Mouse (Mus musculus): ENCODE results near the gene Eif1ad.
"Not testable (repeated sequence)": the region's sequence is repeated elsewhere in the genome, so short reads cannot be mapped to it uniquely, and the experiment has no call there.

The Eif1ad gene

DNA sequence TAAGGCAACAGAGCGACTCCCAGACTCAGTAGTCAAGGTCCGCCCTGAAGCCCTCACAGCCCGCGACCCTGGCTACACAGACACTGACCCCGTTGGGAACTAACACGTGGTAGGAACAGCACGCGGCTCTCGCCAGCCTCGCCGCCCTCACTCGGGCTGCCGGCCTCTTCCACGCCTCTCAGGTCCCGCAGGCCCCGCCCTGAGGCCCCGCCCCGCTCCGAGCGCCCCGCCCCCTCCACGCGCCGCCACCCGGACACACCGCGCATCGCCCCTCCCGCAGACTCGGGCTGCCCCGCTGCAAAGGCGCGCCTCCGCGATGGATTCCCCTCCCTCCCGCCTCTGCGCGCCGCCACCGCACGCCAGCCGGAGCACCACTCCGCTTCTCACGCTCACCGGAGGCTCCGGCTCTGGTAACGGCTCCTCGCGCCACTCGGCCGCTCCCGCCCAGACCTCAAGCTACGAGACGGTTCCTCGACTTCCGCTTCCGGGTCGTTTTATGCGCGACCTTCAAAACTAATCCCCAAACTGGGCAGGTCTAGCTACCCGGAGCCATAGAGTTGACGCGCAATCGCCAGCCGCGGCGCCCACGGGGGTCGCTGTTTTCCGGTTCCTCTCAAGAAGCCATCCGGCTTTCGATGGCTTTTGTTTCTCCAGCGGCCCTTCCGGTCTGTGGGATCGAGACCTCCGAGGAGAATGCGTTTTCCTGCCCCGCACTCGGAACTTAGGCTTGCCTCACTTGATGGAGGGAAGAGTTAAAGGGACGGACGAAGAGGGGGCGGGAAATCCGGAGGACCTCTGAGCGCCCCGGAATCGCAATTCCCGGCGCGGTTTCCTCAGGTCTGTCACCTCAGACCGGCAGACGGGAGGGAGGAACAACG lies at the start of gene Eif1ad:
Eif1ad (plus strand) TSS at position 567 of the 878 bp plus-strand sequence.
- DNase-seq (ENCODE audit: low spot score in 2 of 2), result peak; percentile 97

DNA sequence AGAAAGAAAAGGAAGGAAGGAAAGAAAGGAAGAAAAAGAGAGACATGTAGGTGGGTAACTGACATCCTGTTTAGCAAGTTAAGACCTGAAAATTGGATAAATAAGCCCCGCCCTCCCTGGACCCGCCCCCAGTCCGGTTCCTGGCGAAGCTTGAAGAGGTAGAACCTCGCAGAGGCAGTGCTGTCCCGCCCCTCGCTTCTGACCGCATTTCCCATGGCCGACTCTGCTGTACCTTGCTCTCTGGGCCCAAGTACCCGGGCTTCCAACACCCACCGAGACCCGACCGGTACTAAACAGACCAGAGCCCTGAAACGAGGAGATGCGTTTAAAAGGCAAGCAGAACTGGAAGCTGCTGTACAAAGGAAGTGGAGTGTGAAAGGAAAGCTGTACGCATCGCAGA lies 42.7 kb upstream of the Eif1ad start:
- DNase-seq (ENCODE audit: low spot score in 2 of 2), result no peak

DNA sequence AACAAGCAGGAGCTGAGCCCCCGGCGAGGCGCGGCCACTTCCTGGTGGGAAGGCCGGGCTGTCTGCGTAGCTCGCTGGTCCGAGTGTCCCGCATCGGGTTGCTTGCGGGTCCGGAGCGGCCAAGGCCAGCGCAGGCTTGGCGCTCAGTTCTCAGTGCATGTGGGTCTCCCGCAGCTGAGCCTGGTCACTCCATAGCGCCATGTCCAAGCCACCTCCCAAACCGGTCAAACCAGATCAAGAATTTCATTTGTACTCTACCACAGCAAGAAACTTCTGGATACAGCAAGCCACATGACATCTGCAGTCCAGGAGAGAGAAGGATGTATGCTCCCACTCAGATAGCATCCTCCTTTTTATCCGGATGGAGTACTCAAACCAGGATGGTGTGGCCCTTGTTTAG lies 38.6 kb upstream of the Eif1ad start:
- no peak for DNase-seq (ENCODE audit: low spot score in 2 of 2)

DNA sequence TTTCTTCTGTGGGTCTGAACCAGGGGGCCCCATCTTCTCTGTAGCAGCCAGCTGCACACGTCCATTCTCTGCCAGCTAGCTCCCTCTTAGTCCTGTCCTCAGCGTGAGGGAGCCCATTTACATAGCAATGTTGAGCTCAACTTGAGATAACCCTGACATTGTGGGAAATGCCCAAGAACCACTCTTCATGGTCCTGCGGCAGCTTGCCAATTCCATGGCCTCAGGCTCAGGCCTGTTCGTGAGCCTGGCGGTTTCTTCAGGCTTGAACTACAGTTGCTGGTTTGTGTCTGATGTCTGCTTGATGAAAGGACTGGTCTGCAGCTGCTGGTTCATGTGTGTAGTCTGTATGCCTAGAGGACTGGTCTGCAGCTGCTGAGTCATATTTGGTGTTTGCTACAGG lies 31.8 kb upstream of the Eif1ad start:
- no peak for DNase-seq (ENCODE audit: low spot score in 2 of 2)

DNA sequence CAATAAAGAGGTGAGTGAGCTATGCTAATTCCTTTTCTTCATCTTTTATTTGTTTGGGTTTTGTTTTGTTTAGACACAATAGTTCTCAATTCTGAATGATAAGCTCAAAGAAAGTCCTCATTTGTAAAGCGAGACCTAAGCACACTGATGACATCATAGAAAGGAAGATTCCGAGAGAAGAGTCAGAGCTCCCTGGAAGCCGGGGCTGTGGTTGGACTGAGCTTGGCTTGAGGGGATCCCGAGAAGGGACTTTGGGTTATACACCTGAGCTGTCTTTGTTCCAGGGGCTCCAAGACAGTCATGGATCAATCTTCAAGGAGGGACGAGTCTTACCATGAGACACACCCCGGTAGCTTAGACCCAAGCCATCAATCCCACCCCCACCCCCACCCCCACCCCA lies 31.1 kb upstream of the Eif1ad start, which contains the start of gene Catsper1:
Catsper1 (plus strand) TSS at position 301 of the 400 bp plus-strand sequence.
- DNase-seq (ENCODE audit: low spot score in 2 of 2), result no peak

DNA sequence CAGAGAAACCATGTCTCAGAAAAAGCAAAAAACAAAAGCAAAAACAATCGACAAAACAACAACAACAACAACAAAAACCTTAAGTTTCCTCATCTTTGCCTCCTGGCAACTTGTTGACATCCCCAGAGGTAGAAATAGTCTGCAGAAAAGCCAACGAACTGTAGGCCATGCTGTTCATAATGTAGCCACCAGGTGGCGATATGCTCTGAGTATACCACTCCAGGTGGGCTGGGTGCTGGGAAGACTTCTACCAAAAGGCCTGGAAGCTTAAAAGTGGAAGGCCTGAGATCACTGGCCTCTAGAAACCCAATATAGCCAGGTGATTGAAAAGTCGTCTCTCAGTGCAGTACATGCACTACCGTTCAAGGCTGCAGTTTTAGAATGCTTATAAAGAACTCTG lies 28.6 kb upstream of the Eif1ad start:
- DNase-seq (ENCODE audit: low spot score in 2 of 2), result peak; percentile 72 to 79

DNA sequence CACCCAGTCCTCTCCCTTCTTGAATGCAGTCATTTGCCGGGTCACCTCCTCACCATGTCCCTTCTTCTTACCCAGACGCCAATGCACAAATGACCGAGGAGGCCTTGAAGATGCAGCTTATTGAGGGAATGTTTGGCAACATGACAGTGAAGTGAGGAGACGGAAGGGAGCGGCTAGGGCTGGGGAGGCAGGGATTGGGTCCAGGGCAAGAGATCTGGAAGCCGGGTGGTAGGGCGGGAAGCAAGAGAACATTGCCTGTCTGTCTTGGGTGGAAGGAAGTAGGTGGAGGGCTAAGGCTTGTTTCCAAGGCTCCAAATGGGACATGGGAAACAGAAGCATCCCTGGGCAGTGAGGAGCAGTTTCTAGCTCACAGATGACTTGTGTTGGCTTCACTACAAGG lies 25.2 kb upstream of the Eif1ad start:
- DNase-seq (ENCODE audit: low spot score in 2 of 2), result no peak

DNA sequence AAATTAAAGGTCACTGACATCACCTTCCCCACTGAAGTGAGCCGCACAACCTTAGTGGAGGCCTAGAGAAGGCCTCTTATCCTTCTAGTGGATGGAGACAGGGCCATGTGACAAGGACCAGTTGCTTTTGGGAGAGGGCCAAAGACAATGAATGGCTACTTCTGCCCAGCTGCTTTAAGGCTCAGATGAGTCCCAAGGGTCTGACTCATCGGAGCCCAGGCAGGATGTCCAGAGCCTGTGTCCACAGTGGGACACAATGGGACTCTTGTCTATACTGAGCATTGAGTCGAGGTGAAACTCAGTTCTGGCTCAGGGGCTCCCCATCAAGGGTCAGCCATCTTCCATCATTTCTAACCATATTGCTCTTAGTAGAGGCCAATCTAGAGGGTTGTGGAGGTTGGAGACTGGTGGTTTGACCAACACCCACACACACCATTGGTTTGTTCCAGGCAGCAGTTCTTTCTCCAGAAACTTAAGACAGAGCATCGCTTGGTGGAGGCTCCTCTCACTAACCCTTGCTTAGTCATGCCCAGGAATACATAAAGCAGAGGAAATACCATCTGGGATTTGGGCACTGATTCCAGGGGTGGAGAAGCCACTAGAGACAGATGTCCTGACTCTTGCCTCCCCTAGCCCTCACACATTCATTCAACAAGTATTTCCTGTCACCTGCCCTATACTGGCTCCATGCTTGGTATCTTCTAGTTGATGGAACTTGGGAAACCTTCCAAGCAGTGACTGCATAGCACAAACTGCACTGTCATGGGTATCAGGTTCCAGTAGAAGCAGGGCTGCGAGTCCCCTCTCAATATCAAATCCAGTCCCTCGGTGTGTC lies 21.0 kb upstream of the Eif1ad start:
- no peak for DNase-seq (ENCODE audit: low spot score in 2 of 2)

DNA sequence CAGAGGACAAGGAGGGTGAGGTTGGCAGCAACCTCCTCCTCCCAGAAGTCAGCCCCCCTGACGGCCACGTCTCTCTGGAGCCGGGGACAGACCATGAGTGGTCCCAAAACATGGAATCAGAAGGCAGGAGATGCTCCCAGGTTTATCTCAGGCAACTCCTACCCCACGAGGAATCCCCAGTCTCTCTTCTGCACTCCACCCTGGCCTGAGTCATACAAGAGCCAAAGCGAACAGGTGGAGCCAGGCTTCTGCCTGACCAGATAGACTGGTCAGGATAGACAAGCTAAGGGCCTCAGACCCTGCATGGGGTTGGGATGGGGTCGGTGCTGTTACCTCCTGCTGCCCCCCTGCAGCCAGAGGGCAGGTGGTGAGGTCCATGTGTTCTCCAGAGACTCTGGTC lies 18.5 kb upstream of the Eif1ad start:
- DNase-seq (ENCODE audit: low spot score in 2 of 2), result no peak

DNA sequence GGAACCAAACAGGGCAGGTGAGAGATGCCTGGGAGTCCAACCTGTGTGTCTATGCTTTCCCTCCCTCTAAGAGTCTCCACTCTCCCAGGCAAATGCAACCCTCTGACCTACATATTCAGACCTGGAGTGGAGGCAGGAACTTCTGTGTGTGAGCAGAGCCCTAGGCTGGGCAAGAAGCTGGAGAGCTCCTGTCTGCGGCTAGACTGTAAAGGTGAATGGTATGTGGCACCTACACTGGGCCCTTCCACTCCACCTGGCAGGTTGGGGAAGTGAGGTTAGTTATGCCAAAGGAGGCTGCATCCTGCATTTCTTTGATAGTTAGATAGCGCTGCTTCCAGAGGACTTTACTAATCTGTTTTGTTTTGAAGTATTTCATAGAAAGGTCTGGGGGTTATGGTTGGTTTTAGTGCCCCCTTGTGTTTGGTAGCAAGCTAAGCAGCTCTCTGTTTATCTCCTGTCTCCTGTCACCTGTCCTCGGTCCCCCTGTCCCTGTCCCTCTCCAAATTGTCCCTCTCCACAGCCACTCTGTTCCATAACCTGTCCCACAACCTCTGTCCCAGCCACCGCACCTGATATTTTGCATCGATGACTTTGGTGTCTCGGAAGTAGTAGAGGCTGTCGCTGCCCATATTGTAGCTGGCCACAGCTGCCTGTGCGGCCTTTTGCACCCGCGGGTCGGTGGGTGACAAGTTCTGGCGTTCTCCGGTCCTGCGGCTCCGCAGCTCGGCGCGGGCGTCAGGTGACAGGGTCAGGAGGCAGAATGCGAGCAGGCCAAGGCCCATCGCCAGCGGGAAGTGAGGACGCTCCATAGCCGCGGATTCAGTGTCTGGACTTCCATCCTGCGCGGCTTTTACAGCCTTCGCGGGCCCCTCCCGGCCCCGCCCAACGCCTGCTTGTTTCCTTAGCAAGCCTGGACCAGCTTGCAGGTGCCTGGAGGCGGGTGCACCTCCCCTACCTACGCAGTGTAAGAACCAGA lies 17.7 kb upstream of the Eif1ad start:
- DNase-seq (ENCODE audit: low spot score in 2 of 2), result peak in 1 of 2 experiments; percentile 31

DNA sequence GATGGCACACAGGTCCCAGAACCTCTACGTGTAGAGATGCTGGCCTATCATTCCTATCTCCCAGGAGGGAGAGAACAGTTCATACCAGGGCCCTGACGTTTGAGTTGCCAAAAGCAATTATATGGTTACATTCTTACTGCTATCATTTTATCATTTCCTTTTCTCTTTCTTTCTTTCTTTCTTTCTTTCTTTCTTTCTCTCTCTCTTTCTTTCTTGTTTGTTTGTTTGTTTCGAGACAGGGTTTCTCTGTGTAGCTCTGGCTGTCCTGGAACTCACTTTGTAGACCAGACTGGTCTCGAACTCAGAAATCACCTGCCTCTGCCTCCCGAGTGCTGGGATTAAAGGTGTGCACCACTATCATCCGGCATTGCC lies 17.1 kb upstream of the Eif1ad start, which contains the start of gene Cst6:
Cst6 (minus strand) TSS at position 73 of the 372 bp plus-strand sequence.
- DNase-seq (ENCODE audit: low spot score in 2 of 2), result not testable (repeated sequence)

DNA sequence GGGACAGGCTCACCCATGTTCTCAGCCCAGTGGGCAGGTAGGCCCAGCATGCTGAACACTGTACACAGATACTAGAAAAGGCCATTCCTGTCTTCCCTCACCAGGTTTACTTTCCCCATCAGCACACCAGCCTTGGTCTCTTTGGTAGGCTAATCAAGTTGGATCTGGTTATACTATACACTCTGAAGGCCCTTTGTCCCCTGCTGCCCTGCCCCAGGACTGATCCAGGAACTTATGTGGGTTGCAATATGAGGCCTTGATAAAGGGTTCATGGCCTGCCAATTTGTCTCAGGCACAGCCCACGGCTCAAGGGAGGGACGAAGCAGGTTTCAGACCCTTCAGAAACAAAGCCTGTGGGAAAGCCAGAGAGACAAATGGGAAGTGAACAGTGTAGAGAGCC lies 12.9 kb upstream of the Eif1ad start:
- no peak for DNase-seq (ENCODE audit: low spot score in 2 of 2)

DNA sequence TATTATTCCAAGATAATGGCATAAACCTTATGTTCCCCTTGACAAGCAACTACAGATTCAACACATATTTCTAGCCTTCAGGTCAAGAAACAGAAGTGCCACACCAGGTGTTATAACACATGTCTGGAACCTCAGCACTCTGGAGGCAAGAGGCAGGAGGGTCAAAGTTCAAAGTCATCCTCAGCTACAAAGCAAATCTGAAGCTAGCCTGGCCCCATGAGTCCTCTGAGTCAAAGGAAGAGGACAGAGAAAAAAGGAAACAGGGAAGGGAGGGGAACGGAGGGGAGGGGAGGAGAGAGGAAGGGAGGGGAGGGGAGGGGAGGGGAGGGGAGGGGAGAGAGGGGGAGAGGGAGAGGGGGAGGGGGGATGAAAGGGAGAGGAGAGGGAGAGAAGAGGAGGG lies 10.5 kb upstream of the Eif1ad start:
- DNase-seq (ENCODE audit: low spot score in 2 of 2), result no peak

DNA sequence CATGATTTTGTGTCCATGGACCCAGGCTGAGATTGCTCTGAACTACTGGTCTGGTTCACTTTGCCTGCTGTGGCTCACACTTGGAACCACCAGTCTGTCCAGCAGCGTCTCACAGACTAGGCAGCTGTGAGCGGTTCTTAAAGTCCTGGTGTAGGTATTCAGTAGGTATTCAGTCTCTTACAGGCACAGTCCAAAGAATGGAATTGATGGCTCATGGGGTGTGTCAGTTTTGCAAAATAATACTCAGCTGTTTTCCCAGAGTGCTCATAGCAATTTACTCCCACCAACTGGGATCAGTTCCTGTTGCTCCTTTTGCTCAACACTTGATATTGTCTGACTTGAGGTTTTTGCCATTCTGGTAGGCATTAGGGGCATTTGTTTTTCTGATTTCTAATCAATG lies 4.4 kb upstream of the Eif1ad start:
- DNase-seq (ENCODE audit: low spot score in 2 of 2), result no peak

DNA sequence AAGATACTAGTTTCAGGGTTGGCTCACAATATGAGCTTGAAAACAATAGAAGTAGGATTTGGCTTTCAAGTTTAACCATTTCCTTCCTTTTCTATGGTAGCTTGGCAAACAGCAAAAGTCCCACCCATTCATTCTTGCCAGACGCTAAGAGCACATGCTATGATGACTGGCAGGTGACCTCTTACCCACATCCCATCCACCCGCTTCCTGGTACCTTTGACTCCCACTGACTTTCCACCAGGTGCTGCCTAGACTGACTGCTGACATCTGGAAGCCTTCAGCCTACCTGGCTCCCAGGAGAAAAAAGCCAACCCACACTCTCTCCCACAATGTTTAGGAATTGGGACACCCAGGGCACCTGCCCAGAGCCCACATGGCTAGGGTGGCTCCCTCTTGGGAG lies 2.4 kb upstream of the Eif1ad start:
- no peak for DNase-seq (ENCODE audit: low spot score in 2 of 2)

DNA sequence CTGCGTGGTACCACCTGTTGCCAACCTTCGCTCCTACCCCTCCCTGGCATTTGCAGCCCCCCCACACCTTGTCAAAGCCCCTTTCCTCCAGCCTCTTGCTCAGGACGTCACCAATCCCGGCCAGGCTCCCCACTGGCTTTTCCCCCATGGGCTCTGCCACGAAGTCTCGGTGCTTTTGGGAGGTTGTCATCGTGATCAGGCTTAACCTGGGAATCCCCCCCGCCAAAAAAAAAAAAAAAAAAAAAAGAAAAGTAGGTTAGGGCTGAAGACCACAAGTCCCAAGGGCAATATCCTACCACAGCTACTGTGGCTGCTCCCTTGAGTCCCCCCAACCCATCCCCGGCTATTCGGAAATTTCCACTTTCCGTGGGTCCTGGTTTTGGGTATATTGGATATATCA lies 790 bp upstream of the Eif1ad start:
- DNase-seq (ENCODE audit: low spot score in 2 of 2), result no peak

DNA sequence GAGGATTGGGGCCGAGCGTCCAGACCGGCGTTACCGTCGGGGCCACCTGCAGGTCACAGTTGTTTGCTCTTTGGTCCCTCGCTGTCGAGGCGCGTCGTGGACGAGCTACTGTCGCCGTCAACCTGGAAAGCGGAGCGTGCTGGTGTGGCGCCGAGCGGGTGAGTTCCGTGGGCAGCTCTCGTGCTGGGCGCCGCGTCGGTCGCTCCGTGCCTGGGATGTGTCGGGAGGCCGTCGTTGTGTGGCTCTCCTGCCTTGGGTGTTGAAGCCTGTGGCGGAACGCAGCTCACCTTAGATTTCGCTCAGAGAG lies 465 bp downstream of the Eif1ad start, which contains the start of gene Banf1:
Banf1 (minus strand) TSS at position 116 of the 307 bp plus-strand sequence.
- no peak for DNase-seq (ENCODE audit: low spot score in 2 of 2)

DNA sequence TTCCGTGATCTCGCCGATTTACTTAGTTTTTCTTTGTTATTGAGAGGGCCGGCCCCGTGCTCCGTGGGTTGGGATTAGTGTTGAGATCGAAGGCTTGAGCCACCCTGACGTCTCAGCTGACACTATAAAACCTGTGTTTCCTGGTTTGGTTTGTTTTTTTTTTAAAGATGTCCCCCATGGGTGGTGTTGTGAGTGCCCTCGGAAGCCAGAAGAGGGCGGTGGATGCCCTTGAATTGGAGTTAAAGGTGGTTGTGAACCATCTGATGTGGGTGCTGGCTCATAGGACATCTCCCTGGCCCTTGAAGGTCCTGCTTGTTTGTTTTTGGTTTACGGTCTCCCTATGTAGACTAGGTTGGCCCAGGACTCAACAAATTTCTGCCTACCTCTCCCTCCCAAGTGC lies 914 bp downstream of the Eif1ad start:
- DNase-seq (ENCODE audit: low spot score in 2 of 2), result no peak

DNA sequence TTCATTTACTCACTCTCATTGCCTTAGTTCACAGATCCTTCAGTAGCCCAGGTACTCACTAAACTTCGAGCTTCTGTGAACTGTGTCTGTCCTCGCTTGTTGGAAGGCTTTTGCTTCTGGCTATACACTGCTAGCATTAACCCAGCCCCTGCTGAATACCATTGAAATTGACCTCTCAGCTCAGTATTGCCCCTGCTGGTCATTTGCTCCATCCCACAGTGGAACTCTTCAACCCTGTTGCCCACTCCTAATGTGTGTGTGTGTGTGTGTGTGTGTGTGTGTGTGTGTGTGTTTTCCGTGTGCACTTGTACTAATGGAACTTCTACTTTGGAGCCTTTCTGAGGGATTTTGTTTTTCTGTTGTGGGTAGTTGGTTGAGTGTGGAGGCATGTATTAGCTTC lies 4.4 kb downstream of the Eif1ad start:
- DNase-seq (ENCODE audit: low spot score in 2 of 2), result no peak

DNA sequence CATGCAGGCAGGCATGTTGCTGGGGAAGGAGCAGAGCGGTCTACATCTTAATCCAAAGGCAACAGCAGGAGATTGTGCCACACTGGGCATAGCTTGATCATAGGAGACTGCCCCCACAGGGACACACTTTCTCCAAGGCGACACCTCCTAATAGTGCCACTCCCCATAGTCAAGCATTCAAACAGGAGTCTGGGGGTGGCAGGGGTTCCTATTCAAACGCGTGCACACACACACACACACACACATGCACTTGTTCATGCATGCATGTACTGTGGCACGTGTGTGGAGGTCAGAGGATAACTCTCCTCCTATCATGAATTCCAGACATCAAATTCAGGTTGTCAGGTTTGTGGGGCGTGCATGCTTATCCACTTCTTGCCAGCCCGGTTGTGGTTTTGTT lies 6.2 kb downstream of the Eif1ad start:
- DNase-seq (ENCODE audit: low spot score in 2 of 2), result no peak

DNA sequence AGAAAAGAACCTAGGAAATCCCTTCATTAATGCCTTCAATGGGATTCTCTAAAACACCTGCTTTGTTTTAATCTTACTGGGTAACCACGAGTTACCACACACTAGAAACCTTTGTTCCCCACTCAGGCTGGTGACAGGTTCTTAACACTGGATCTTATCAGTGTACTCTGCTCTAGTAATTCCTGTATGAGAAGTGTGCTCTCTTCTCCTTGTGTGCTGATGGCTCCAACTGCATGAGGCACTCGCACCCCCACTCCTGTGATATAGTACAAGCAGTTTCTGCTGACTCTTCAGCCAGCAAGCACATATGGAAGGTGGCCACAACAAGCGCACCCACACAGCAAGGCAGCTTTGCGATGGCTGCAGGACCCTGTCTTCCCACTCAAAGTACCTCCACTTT lies 7.6 kb downstream of the Eif1ad start:
- DNase-seq (ENCODE audit: low spot score in 2 of 2), result no peak

DNA sequence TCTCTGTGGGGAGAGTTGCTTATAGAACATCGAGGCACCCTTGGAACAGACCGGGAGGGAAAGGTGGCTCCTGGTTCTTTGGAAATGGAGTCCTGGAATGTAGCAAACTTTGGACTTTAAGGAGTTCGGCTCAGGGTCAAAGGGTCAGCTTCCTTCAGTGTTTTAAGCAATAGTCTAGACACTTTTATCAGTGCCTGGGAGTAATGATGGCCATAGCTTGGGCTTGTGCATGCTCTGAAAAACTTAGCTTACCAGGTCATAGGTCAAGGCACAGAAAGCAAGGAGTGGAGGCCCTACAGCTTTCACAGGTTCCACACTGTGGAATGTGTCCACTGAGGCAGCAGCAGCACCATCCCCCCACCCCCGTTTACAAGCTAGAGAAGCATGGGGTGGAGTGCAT lies 8.2 kb downstream of the Eif1ad start:
- no peak for DNase-seq (ENCODE audit: low spot score in 2 of 2)

All from right cerebral cortex, postnatal 10 days (tissue).